Mouse (Mus musculus) cortical plate, adult 2 months (tissue): ENCODE results near the gene Scrn2.

Experiments used
- CTCF ChIP-seq: fragments of 200-500 bp; IDR thresholded peaks from 2 replicates; pipeline ENCODE4 v1.5.1; 2011; ENCODE audit warnings: mild to moderate bottlenecking, control low read depth, low read length; ENCODE audit not compliant: insufficient read depth; ENCODE audit errors: extremely low read depth
- POLR2A ChIP-seq: fragments of 200-500 bp; IDR thresholded peaks from 2 replicates; pipeline ENCODE4 v1.6.1; 2011; ENCODE audit warnings: mild to moderate bottlenecking, low read length, control low read depth; ENCODE audit not compliant: insufficient read depth; ENCODE audit errors: extremely low read depth

DNA sequence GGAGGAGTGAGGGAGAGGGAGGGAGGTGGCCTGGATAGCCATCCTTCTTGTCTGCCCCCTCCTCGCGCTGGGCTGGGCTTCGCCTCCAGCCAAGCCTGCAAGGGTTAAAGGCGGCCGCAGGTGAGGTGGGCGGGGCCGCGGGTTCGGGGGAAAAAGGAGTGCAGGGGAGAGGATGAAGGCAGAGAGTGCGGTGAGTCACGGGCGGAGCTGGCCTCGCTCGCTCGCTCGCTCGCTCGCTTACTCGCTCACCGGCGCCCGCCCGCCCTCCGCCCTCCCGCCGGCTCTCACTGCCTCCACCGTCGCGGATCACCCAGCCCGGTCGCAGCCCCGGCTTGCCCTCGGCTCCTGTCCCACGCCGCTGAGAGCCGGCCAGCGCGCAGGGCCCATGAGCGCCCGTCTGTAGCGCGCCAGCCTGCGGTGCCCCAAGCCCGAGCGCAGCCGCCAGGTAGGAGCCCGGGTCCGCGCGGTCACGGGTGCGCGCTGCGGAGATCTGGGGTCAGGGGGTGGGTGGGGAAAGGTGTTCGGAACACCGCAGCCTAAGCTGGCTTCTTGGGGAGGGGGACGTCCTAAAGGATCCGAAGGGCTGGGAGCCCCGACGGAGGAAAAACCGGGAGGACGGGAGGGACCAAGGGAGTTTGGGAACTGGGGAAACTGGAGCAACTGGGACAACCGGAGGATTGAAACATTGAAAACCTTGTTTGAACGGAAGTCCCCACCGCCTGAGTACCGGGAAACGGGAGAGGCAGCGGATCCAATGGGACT lies 11.0 kb upstream of the Scrn2 start:
- TF ChIP-seq POLR2A (no peak), CTCF (no peak)
